Mouse (Mus musculus) CH12.LX (cell line): ENCODE measurements at regions not wholly inside any gene's neighbourhood (a gene's known extent, or its start where the extent isn't known, plus 50 kb on each side); places are given as distances from the start of the nearest gene placed in this dataset.

Experiments used
- CTCF ChIP-seq, 2 experiments: IDR thresholded peaks in 1 of 2; conservative IDR thresholded peaks in 1 of 2; 2 replicates each; pipeline ENCODE4 v1.5.1; 2011 to 2012; ENCODE audit warnings: low read depth in 2 of 2, low read length in 2 of 2, improper control_type of control experiment in 1 of 2, inconsistent platforms in 1 of 2, mild to moderate bottlenecking in 1 of 2, moderate library complexity in 1 of 2
- MAX ChIP-seq: IDR thresholded peaks from 2 replicates; pipeline ENCODE4 v1.6.1; 2011; ENCODE audit warnings: low read length, improper control_type of control experiment
- POLR2A ChIP-seq: IDR thresholded peaks from 2 replicates; pipeline ENCODE4 v1.6.1; 2011; ENCODE audit warnings: low read depth, mild to moderate bottlenecking, improper control_type of control experiment, low read length

DNA sequence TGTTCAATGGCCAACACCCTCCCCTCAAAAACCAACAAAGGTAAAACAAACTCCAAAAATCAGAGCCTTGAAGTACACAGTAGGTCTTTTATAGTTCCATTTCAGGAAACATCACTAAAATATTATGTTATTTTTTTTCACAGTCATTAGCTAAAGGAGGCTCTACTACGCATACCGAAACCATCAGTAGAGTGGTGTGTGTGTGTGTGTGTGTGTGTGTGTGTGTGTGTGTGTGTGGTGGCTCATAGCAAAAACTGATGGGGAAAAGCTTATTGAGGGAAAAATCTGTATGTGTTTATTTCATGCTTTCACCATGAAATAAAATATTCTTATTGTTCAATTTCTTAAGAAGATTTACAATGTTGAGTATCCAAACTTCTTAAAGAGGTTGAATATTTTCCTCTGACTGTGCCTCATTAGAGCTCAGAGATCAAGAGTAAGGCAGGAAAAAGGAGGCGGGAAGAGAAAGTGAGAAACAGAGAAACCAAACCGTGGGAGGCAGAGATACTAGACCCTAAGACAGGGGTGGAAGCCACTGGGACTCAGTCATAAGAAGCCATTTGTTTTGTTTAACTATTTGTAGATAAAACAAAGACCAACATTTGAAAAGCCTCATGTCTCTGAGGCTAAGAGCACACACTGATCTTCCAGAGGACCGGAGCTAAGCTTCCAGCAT lies 159.6 kb downstream of the Icos start:
- TF ChIP-seq MAX: no peak
- no peak for TF ChIP-seq POLR2A
- no peak for TF ChIP-seq CTCF (conservative IDR thresholded peaks at IDR 0.05 in 1 of 2, IDR thresholded peaks at IDR 0.05 in 1 of 2; ENCODE audit: low read depth in 2 of 2, low read length in 2 of 2)
